Mouse (Mus musculus) E14TG2a.4 (cell line): ENCODE results near the gene Frg2f1.
A peak's percentile ranks its signal among the peaks of the same experiment; 100 is the strongest.

Experiments used
- H3K27me3 ChIP-seq: 2 replicates; pipeline ENCODE4 v1.6.1; 2014; ENCODE audit warnings: low read length, control low read depth; ENCODE audit not compliant: insufficient read depth
- H3K36me3 ChIP-seq: 2 replicates; pipeline ENCODE4 v1.6.1; 2014; ENCODE audit warnings: low read length, control low read depth; ENCODE audit not compliant: insufficient read depth
- H3K4me1 ChIP-seq: replicated peaks from 2 replicates; pipeline ENCODE4 v1.6.1; 2014; ENCODE audit warnings: low read depth, low read length, control low read depth
- H3K4me3 ChIP-seq: replicated peaks from 2 replicates; pipeline ENCODE4 v1.5.1; 2014; ENCODE audit warnings: mild to moderate bottlenecking, low read length
- H3K9me3 ChIP-seq: 2 replicates; pipeline ENCODE4 v1.6.1; 2014; ENCODE audit warnings: low read length, control low read depth
- CTCF ChIP-seq: conservative IDR thresholded peaks from 2 replicates; pipeline ENCODE4 v1.5.1; 2014; ENCODE audit warnings: low read length
- NANOG ChIP-seq: IDR thresholded peaks from 2 replicates; pipeline ENCODE4 v1.6.1; 2014; ENCODE audit warnings: borderline replicate concordance, low read length, mixed read lengths
- POU5F1 ChIP-seq: IDR thresholded peaks from 2 replicates; pipeline ENCODE4 v1.6.1; 2014; ENCODE audit warnings: low read length, borderline replicate concordance

Gene Frg2f1

DNA sequence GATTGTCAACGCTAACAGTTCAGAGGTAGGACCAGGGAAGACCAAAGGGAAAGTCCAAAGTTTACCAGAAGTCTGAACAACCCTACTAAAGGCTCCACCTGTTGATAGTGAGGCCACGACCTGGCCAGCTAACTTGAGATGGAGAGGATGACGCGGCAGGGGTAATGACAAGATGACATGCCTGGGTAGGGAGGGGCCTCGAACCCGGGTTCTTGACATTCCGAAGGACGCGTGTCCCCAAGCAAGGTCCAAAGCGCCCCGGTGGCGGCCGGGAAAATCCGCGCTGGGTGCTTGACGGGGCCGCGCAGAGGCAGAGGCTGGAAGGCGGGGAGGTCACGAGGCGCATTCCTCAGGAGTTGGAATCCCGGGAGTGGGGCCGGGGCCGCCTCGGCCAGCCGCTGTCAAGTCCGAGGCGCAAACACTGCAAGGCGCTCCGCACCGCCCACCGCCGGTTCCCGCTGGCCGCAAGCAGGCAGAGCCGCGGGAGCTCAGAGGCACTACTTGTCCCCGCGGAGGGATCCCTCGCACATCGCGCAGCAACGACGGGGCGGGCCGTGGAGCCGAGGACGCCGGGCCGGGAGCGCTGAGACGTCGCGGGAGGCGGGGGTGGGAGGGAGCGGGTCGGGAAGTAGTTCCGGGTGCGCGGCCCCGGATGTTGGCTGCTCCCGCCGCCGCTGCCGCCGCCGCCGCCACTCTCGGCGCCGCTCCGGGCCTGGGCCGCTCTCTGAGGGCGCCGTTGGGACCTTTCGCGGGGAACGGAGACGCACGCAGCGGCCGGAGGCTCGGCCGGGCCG lies at the start of gene Frg2f1:
Gene Frg2f1, minus strand, starts transcription at position 499 of the 794 bp plus-strand sequence.
- H3K9me3 ChIP-seq = no peaks in the 10 kb centered on the region
- H3K36me3 ChIP-seq = no peaks in the 10 kb centered on the region
- peak within 1 kb of the TSS; percentile 95 for H3K4me3 ChIP-seq
- H3K27me3 ChIP-seq = peaks cover 4% of the 10 kb centered on the region; the same call in 1 of the 2 replicates
- peaks cover 33% of the 10 kb centered on the region for H3K4me1 ChIP-seq
- no peak for TF ChIP-seq NANOG
- TF ChIP-seq CTCF = no peak
- no peak for TF ChIP-seq POU5F1

- no peaks in the 10 kb centered on the region for H3K9me3 ChIP-seq
- TF ChIP-seq CTCF (peak; percentile 55), POU5F1 (no peak), NANOG (no peak)
- H3K4me3 ChIP-seq = no peak overlapping the region
- peaks cover 15% of the 10 kb centered on the region for H3K4me1 ChIP-seq
- peaks cover 26% of the 10 kb centered on the region; the same call in 1 of the 2 replicates for H3K36me3 ChIP-seq
- H3K27me3 ChIP-seq = no peaks in the 10 kb centered on the region
Measured at GRCm38 (mm10) chr4:119588037-119588436, 48.7 kb upstream of the Frg2f1 start.

GRCm38 (mm10) chr4:119575459-119575858 lies 36.1 kb upstream of the Frg2f1 start:
- H3K4me1 ChIP-seq = peaks cover 31% of the 10 kb centered on the region

GRCm38 (mm10) chr4:119574504-119574903 lies 35.2 kb upstream of the Frg2f1 start:
- peaks cover 29% of the 10 kb centered on the region for H3K36me3 ChIP-seq
- H3K4me1 ChIP-seq = peaks cover 22% of the 10 kb centered on the region
- no peaks in the 10 kb centered on the region for H3K27me3 ChIP-seq
- H3K4me3 ChIP-seq = no peak overlapping the region
- TF ChIP-seq CTCF (no peak), NANOG (no peak), POU5F1 (no peak)
- no peaks in the 10 kb centered on the region for H3K9me3 ChIP-seq

More at GRCm38 (mm10) chr4:119575459-119575858, 36.1 kb upstream of the Frg2f1 start:
- no peak for TF ChIP-seq NANOG
- TF ChIP-seq POU5F1 = no peak
- TF ChIP-seq CTCF = no peak
- H3K36me3 ChIP-seq = peaks cover 29% of the 10 kb centered on the region
- H3K27me3 ChIP-seq = no peaks in the 10 kb centered on the region
- H3K4me3 ChIP-seq = no peak overlapping the region
- H3K9me3 ChIP-seq = no peaks in the 10 kb centered on the region

DNA sequence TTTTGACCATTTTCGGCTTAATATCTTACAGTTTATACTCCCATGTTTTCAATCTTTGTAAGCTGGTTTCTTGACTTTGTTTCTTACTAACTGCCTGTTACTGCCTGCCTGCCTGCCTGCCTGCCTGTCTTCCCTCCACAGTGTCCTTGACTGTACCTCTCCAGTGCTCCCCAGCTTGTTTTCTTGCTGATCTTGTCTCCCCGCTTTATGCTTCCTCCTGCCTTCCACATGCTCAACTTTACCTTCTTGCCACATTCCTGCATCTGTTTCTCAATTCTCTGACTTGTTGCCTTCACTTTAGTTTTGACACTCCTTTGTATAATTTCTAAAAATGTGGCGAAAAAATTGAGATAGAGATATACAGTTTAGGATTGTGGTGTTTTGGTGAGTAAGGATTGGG lies 33.4 kb upstream of the Frg2f1 start:
- Histone ChIP-seq H3K4me1 (peaks cover 17% of the 10 kb centered on the region), H3K9me3 (no peaks in the 10 kb centered on the region), H3K27me3 (no peaks in the 10 kb centered on the region), H3K4me3 (no peak overlapping the region), H3K36me3 (peaks cover 35% of the 10 kb centered on the region)
- TF ChIP-seq CTCF = no peak
- no peak for TF ChIP-seq POU5F1
- TF ChIP-seq NANOG = no peak

- Histone ChIP-seq H3K4me1 (0 out of 2 replicates have a peak, but pooled peaks cover 2% of the 10 kb centered on the region), H3K4me3 (no peak overlapping the region), H3K9me3 (peaks cover 17% of the 10 kb centered on the region), H3K36me3 (peaks cover 29% of the 10 kb centered on the region), H3K27me3 (no peaks in the 10 kb centered on the region)
- TF ChIP-seq POU5F1 = no peak
- no peak for TF ChIP-seq CTCF
- no peak for TF ChIP-seq NANOG
Measured at GRCm38 (mm10) chr4:119566322-119566835, 27.1 kb upstream of the Frg2f1 start.

DNA sequence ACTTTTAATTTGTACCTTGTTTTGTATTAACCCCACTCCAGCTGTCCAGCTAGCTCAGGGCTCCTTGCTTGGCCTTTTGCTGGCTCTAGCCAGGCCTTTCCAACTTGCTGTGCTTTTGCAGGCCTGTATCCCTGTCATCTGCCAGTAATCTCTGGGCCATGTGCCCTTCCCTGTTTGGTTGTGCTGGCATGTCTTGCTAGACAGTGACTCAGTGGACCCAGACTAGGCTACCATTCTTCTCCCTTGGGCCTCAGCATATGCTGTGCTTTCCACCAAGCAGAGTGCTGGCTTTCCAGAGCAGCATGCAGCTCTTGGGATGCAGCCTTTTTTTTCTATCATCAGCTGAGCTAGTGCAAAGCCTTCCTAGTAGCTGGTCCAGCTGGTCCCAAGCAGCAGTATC lies 23.8 kb upstream of the Frg2f1 start:
- peaks cover 28% of the 10 kb centered on the region for H3K36me3 ChIP-seq
- no peak overlapping the region for H3K4me3 ChIP-seq
- H3K4me1 ChIP-seq = peaks cover 8% of the 10 kb centered on the region; the same call in 1 of the 2 replicates
- H3K9me3 ChIP-seq = peaks cover 17% of the 10 kb centered on the region
- no peaks in the 10 kb centered on the region for H3K27me3 ChIP-seq
- TF ChIP-seq NANOG (no peak), CTCF (no peak), POU5F1 (no peak)

DNA sequence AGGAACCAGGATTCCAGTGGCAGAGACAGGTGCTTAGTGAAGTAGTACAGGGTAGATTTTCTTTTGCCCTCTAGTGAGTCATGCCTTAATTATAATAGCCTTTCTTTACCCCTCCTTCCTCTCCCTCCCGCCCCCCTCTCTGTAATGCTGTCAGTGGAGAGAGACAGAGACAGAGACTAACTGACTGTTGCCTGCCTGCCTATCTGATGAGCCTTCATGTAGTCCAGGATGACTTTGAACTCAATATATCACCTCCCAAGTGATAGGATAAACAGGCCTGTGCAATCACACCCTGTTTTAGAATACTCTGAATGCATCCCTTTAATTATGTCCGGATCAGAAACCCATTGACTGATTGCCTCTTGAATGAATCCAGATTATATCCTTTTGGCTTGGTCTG lies 16.1 kb upstream of the Frg2f1 start:
- Histone ChIP-seq H3K4me1 (peaks cover 14% of the 10 kb centered on the region), H3K27me3 (no peaks in the 10 kb centered on the region), H3K4me3 (no peak overlapping the region), H3K36me3 (peaks cover under 1% of the 10 kb centered on the region; the same call in 1 of the 2 replicates), H3K9me3 (no peaks in the 10 kb centered on the region)
- TF ChIP-seq CTCF (no peak), POU5F1 (no peak), NANOG (no peak)
